Mouse (Mus musculus) lung, embryonic 14.5 days (tissue): Measurements from ENCODE around the gene Zdhhc8. TPM values are rescaled to one million over a fixed set of nuclear protein-coding genes. Genes with fewer than 3 reads are reported as not detected.

Source experiments
- ATAC-seq: fragments of 200-750 bp; cut with Nextera tagmentation; 2 replicates; pipeline ENCODE4 v1.8.0; 2017; ENCODE audit warnings: mild to moderate bottlenecking, moderate TSS enrichment, moderate library complexity; ENCODE audit not compliant: insufficient read depth
- DNase-seq: peaks from one replicate; pipeline ENCODE4 v3.0.0-alpha.2; 2015
- H3K27ac ChIP-seq: fragments of 300-500 bp; sonication (generic); 2 replicates; pipeline ENCODE4 v1.5.1; 2014; ENCODE audit warnings: low read depth, mild to moderate bottlenecking, moderate library complexity
- H3K27me3 ChIP-seq: fragments of 300-500 bp; sonication (generic); 2 replicates; pipeline ENCODE4 v1.6.1; 2014; ENCODE audit warnings: low read length, control low read depth; ENCODE audit not compliant: insufficient read depth
- H3K36me3 ChIP-seq: fragments of 300-500 bp; sonication (generic); 2 replicates; pipeline ENCODE4 v1.6.1; 2014; ENCODE audit warnings: control low read depth; ENCODE audit not compliant: insufficient read depth
- H3K4me1 ChIP-seq: fragments of 300-500 bp; sonication (generic); 2 replicates; pipeline ENCODE4 v1.6.1; 2014; ENCODE audit warnings: antibody characterized with exemption, control low read depth; ENCODE audit not compliant: insufficient read depth
- H3K4me2 ChIP-seq: fragments of 300-500 bp; sonication (generic); 2 replicates; pipeline ENCODE4 v1.6.1; 2014; ENCODE audit warnings: mild to moderate bottlenecking
- H3K4me3 ChIP-seq: fragments of 300-500 bp; sonication (generic); 2 replicates; pipeline ENCODE4 v1.5.1; 2014; ENCODE audit warnings: low read depth, low read length
- H3K9ac ChIP-seq: fragments of 300-500 bp; sonication (generic); 2 replicates; pipeline ENCODE4 v1.6.1; 2014
- H3K9me3 ChIP-seq: fragments of 300-500 bp; sonication (generic); 2 replicates; pipeline ENCODE4 v1.6.1; 2016; ENCODE audit warnings: low read depth, low read length, control low read depth
- CTCF ChIP-seq: IDR thresholded peaks from 2 replicates; pipeline ENCODE4 v1.5.1; 2016; ENCODE audit warnings: antibody characterized with exemption, low read depth
- WGBS: fragments of 180-500 bp; shearing (Covaris S2); extraction: QIAGEN DNeasy Blood & Tissue Kit; methylation state at CpG from one replicate; pipeline ENCODE4 v1.1.7; 2014; 5-methylcytosine and 5-hydroxymethylcytosine counted together
- polyA plus RNA-seq: library from polyadenylated mRNA; unstranded; fragments of >200 nt; fragmentation: Nextera tagmentation; extraction: Ambion mirVana; gene quantifications from 2 replicates; pipeline ENCODE4 v1.2.1, GENCODE M21; 2014

Gene Zdhhc8
- polyA plus RNA-seq, 1 experiment from 2014 or later = 23.8 TPM

DNA sequence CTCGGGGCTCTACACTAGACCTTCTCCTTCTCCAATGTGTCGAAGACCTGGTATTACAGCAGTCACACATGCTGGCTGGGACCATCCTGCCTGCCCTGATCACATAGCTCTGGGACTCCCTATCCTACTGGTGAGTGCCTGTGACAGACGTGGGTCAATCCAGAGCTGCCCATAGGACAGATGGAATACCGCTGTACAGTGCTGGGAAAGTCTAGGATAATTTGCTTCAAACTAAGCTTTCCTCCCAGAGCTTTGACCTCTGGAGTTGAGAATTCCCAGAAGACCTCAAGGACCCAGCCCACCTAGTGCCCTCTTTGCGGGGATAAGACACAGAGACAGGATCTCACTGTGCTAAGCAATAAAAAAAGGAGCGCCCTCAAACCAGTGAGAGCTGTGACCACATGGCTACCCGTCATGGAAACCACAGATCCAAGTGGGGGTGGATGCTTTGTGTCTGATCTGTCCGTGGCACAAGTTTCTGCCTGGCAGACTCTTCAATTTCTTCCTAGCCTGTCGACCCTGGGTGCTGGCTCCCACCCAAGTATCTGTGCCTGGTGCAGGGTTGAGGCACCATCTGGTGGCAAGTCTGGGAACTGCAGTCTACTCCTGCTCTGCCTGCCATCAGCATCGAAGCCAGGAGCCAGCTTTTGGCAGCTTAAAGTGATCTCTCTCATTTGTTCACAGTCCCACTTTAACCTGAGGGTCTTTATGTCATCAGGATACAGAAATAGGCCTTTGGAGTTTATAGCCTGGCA is 23.3 kb downstream of the Zdhhc8 start:
- DNase-seq = peak; percentile 95
- Histone ChIP-seq H3K4me1 (no peaks in the 10 kb centered on the region), H3K9me3 (no peaks in the 10 kb centered on the region), H3K27ac (no peak overlapping the region), H3K9ac (no peak overlapping the region), H3K4me3 (no peak overlapping the region), H3K4me2 (no peak overlapping the region), H3K27me3 (no peaks in the 10 kb centered on the region; the same call in 1 of the 2 replicates), H3K36me3 (no peaks in the 10 kb centered on the region)
- peak; percentile 100 for TF ChIP-seq CTCF
- peak; percentile 52; the same call in 1 of the 2 replicates for ATAC-seq
- 45% methylated on average over 10 of the region's 10 CpGs for WGBS

- Histone ChIP-seq H3K4me3 (no peak overlapping the region), H3K4me1 (no peaks in the 10 kb centered on the region), H3K27me3 (no peaks in the 10 kb centered on the region; the same call in 1 of the 2 replicates), H3K27ac (no peak overlapping the region), H3K9ac (no peak overlapping the region), H3K4me2 (no peak overlapping the region), H3K9me3 (no peaks in the 10 kb centered on the region), H3K36me3 (no peaks in the 10 kb centered on the region)
- 17% methylated on average over 8 of the region's 8 CpGs for whole genome bisulfite sequencing
- peak; percentile 80 for DNase-seq
- ATAC-seq = no peak
- peak; percentile 88 for TF ChIP-seq CTCF
These were observed 24.1 kb downstream of the Zdhhc8 start for GRCm38 (mm10) chr16:18210701-18211416.

GRCm38 (mm10) chr16:18203430-18204091 is 31.4 kb downstream of the Zdhhc8 start:
- Histone ChIP-seq H3K4me1 (no peaks in the 10 kb centered on the region), H3K9ac (no peak overlapping the region), H3K4me3 (no peak overlapping the region), H3K27me3 (no peaks in the 10 kb centered on the region), H3K9me3 (no peaks in the 10 kb centered on the region), H3K4me2 (no peak overlapping the region), H3K36me3 (no peaks in the 10 kb centered on the region), H3K27ac (no peak overlapping the region)
- ATAC-seq (no peak), DNase-seq (no peak)
- 52% methylated on average over 7 of the region's 7 CpGs for WGBS
- no peak for TF ChIP-seq CTCF

DNA sequence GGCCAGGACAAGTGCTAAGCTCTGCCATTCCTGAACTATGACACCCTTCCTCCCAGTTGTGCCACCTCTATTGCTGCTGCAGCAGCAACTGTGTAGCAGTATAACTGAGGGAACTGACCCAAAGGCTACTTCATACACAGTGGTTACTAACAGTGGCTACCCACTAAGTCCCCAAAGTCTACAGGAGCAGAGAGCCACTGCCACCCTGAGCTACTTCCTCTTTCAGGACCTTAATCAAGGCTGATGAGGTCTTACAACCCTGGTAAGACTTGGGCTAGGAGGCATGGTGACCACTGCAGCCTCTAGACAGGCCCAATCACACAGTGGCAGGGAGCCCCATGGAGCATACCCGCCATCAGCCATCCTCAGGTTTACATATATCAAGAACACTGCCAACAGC is 32.9 kb downstream of the Zdhhc8 start:
- TF ChIP-seq CTCF = no peak
- Histone ChIP-seq H3K27me3 (no peaks in the 10 kb centered on the region), H3K9ac (no peak overlapping the region), H3K9me3 (no peaks in the 10 kb centered on the region), H3K36me3 (no peaks in the 10 kb centered on the region), H3K4me3 (no peak overlapping the region), H3K27ac (no peak overlapping the region), H3K4me2 (no peak overlapping the region), H3K4me1 (no peaks in the 10 kb centered on the region)
- ATAC-seq (no peak), DNase-seq (no peak)
- 82% methylated on average over 1 of the region's 1 CpGs for WGBS

DNA sequence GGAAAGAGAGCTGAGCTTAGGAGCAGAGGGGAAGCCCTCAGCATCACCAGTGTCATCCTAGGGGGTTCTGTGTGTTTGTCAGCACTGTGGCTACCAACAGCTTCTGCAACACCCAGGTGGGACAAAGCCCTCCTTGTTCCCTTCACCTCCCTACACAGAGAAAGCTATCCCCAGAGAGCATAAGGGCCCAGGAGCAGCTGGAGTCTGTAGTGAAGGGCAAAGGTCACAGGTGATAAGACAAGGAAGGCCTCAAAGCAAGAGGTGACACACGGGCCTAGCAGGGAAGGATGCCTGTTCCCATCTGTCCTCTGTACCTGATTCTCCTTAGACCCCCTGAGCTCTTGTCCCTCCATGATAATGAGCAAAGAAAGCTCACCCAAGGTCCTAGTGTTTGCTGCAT is 33.3 kb downstream of the Zdhhc8 start:
- DNase-seq = no peak
- TF ChIP-seq CTCF = no peak
- Histone ChIP-seq H3K4me1 (no peaks in the 10 kb centered on the region), H3K27me3 (no peaks in the 10 kb centered on the region), H3K27ac (no peak overlapping the region), H3K36me3 (no peaks in the 10 kb centered on the region), H3K9me3 (no peaks in the 10 kb centered on the region), H3K4me2 (no peak overlapping the region), H3K9ac (no peak overlapping the region), H3K4me3 (no peak overlapping the region)
- no peak for ATAC-seq
- WGBS = 12% methylated on average over 1 of the region's 1 CpGs

- Histone ChIP-seq H3K9me3 (no peaks in the 10 kb centered on the region), H3K36me3 (no peaks in the 10 kb centered on the region), H3K4me3 (no peak overlapping the region), H3K27me3 (no peaks in the 10 kb centered on the region), H3K4me2 (no peak overlapping the region), H3K27ac (no peak overlapping the region), H3K4me1 (no peaks in the 10 kb centered on the region), H3K9ac (no peak overlapping the region)
- DNase-seq (no peak), ATAC-seq (no peak)
- WGBS = 72% methylated on average over 2 of the region's 2 CpGs
- TF ChIP-seq CTCF = no peak
These were observed 34.9 kb downstream of the Zdhhc8 start for GRCm38 (mm10) chr16:18200062-18200461.
